In the genomic region with DNA sequence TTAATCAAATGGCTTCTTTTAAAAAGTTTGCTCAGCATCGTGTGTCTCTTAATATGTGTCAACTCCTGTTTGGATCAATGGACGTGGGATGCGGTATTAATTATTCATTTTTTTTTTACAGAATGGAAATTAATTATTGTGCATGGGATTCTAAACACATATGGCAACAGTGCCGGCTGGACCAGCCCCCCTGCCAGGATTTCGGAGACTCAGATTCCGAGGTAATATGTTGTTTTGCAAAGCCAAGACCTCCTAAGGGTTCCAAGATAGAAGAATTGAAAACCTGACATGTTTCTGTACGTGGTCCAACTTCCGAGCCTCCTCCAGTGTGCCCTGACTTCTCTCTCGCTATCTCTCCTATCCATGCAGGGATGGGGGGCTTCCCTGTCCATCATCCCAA, we compare ENCODE assay signal across 18 mouse cellular contexts.
DNase-seq lines count a peak whose midpoint lies in the region; ATAC-seq and TF ChIP-seq lines count a peak whose summit lies in the region.
"Had no signal": no experiment of that assay in that cellular context is flagged by ENCODE, and none has a peak within 500 bp of the region (broad histone marks: within the 10 kb centered on the region; RNA-seq: fewer than 3 reads in every experiment).

No protein-coding gene starts in this region.

- H3K4me1 ChIP-seq in cerebellum, adult 2 months (ENCODE audit: control insufficient read depth, insufficient read depth, low read length): peaks cover 3% of the 10 kb centered on the region; the same call in 1 of the 2 replicates
- H3K4me1 ChIP-seq in forebrain, postnatal 0 days (ENCODE audit: insufficient read depth): no peaks in the 10 kb centered on the region
- peaks cover 53% of the 10 kb centered on the region for H3K4me1 ChIP-seq in forebrain, embryonic 10.5 days
- peaks cover 27% of the 10 kb centered on the region for H3K4me1 ChIP-seq in midbrain, embryonic 13.5 days (replicated peaks)
- peaks cover 8% of the 10 kb centered on the region; the same call in 1 of the 2 replicates for H3K4me1 ChIP-seq in midbrain, embryonic 11.5 days (ENCODE audit: control insufficient read depth, insufficient read depth, low read length)
- H3K4me1 ChIP-seq in midbrain, postnatal 0 days (ENCODE audit: insufficient read depth, low read length): no peaks in the 10 kb centered on the region

- H3K4me2 ChIP-seq in forebrain, postnatal 0 days (ENCODE audit: low read depth): peak overlapping the region; percentile 21; the same call in 1 of the 2 replicates
- H3K4me2 ChIP-seq in midbrain, embryonic 13.5 days (replicated peaks): no peak overlapping the region
- no peak overlapping the region for H3K4me2 ChIP-seq in midbrain, embryonic 11.5 days
- no peak overlapping the region for H3K4me2 ChIP-seq in midbrain, postnatal 0 days (ENCODE audit: low read depth, low read length, poor library complexity, severe bottlenecking)
- H3K4me2 ChIP-seq: embryonic facial prominence, embryonic 12.5 days; heart, embryonic 13.5 days; hindbrain, embryonic 13.5 days had no signal

- no peak overlapping the region for H3K27ac ChIP-seq in cerebellum, adult 2 months (ENCODE audit: insufficient read depth, low read length)
- H3K27ac ChIP-seq in forebrain, postnatal 0 days (ENCODE audit: low read depth, low read length): no peak overlapping the region
- H3K27ac ChIP-seq in forebrain, embryonic 10.5 days: no peak overlapping the region
- H3K27ac ChIP-seq in midbrain, embryonic 13.5 days: no peak overlapping the region
- no peak overlapping the region for H3K27ac ChIP-seq in midbrain, embryonic 11.5 days (ENCODE audit: low read depth, low read length)
- no peak overlapping the region for H3K27ac ChIP-seq in midbrain, postnatal 0 days (ENCODE audit: low read depth, low read length)
- H3K27ac ChIP-seq: heart, embryonic 13.5 days; hindbrain, embryonic 13.5 days had no signal

- no peak for TF ChIP-seq CTCF in cerebellum, adult 2 months (IDR thresholded peaks at IDR 0.05; ENCODE audit: borderline replicate concordance, insufficient read depth, low read depth, low read length)
- no peak for TF ChIP-seq CTCF in forebrain, postnatal 0 days (IDR thresholded peaks at IDR 0.05; ENCODE audit: low read depth)
- TF ChIP-seq CTCF in midbrain, postnatal 0 days (IDR thresholded peaks at IDR 0.05): no peak

- no peaks in the 10 kb centered on the region for H3K36me3 ChIP-seq in forebrain, postnatal 0 days (ENCODE audit: insufficient read depth)
- no peaks in the 10 kb centered on the region for H3K36me3 ChIP-seq in forebrain, embryonic 10.5 days (replicated peaks)
- H3K36me3 ChIP-seq in midbrain, embryonic 13.5 days: no peaks in the 10 kb centered on the region
- no peaks in the 10 kb centered on the region for H3K36me3 ChIP-seq in midbrain, embryonic 11.5 days (ENCODE audit: control insufficient read depth, insufficient read depth, low read length)
- H3K36me3 ChIP-seq in midbrain, postnatal 0 days (ENCODE audit: insufficient read depth, low read length): no peaks in the 10 kb centered on the region
- H3K36me3 ChIP-seq: embryonic facial prominence, embryonic 12.5 days; heart, embryonic 13.5 days; hindbrain, embryonic 13.5 days had no signal

- no peak for ATAC-seq in forebrain, postnatal 0 days
- 0 out of 2 replicates have a peak, but pooled peaks have one; percentile 30 for ATAC-seq in midbrain, embryonic 13.5 days
- no peak for ATAC-seq in midbrain, embryonic 11.5 days (ENCODE audit: low FRiP score)
- no peak for ATAC-seq in midbrain, postnatal 0 days (ENCODE audit: low FRiP score)
- ATAC-seq: intestine, embryonic 16.5 days had no signal

- TF ChIP-seq POLR2A in cerebellum, adult 2 months (IDR thresholded peaks at IDR 0.05; ENCODE audit: borderline replicate concordance, insufficient read depth, low read length): no peak

- H3K9ac ChIP-seq in forebrain, postnatal 0 days: no peak overlapping the region
- H3K9ac ChIP-seq in midbrain, embryonic 13.5 days (replicated peaks): no peak overlapping the region
- H3K9ac ChIP-seq in midbrain, embryonic 11.5 days (ENCODE audit: low read length): no peak overlapping the region
- H3K9ac ChIP-seq in midbrain, postnatal 0 days (replicated peaks; ENCODE audit: low read length, poor library complexity, severe bottlenecking): no peak overlapping the region
- H3K9ac ChIP-seq: embryonic facial prominence, embryonic 12.5 days; heart, embryonic 13.5 days; hindbrain, embryonic 13.5 days had no signal

- H3K4me3 ChIP-seq in cerebellum, adult 2 months (replicated peaks; ENCODE audit: insufficient read depth, low read depth, low read length): no peak overlapping the region
- no peak overlapping the region for H3K4me3 ChIP-seq in forebrain, postnatal 0 days (ENCODE audit: low read depth, low read length)
- H3K4me3 ChIP-seq in forebrain, embryonic 10.5 days: no peak overlapping the region
- no peak overlapping the region for H3K4me3 ChIP-seq in midbrain, embryonic 13.5 days (replicated peaks)
- no peak overlapping the region for H3K4me3 ChIP-seq in midbrain, embryonic 11.5 days (ENCODE audit: low read depth, low read length)
- no peak overlapping the region for H3K4me3 ChIP-seq in midbrain, postnatal 0 days (ENCODE audit: low read depth, low read length)
- H3K4me3 ChIP-seq: embryonic facial prominence, embryonic 12.5 days; heart, embryonic 13.5 days; hindbrain, embryonic 13.5 days had no signal

- peaks cover 1% of the 10 kb centered on the region; the same call in 1 of the 2 replicates for H3K27me3 ChIP-seq in cerebellum, adult 2 months (ENCODE audit: control insufficient read depth, insufficient read depth, low read length)
- H3K27me3 ChIP-seq in forebrain, postnatal 0 days (ENCODE audit: insufficient read depth, low read length): no peaks in the 10 kb centered on the region
- peaks cover 14% of the 10 kb centered on the region; the same call in 1 of the 2 replicates for H3K27me3 ChIP-seq in forebrain, embryonic 10.5 days (ENCODE audit: poor library complexity, severe bottlenecking)
- no peaks in the 10 kb centered on the region for H3K27me3 ChIP-seq in midbrain, embryonic 13.5 days
- no peaks in the 10 kb centered on the region for H3K27me3 ChIP-seq in midbrain, embryonic 11.5 days (ENCODE audit: control insufficient read depth, insufficient read depth, low read length)
- H3K27me3 ChIP-seq in midbrain, postnatal 0 days (ENCODE audit: insufficient read depth, low read length): no peaks in the 10 kb centered on the region
- H3K27me3 ChIP-seq: embryonic facial prominence, embryonic 12.5 days; heart, embryonic 13.5 days had no signal

- 7% methylated on average over 9 of the region's 9 CpGs for WGBS in cerebellum, adult 2 months
- WGBS in forebrain, postnatal 0 days: 13% methylated on average over 9 of the region's 9 CpGs
- WGBS in forebrain, embryonic 10.5 days: 76% methylated on average over 9 of the region's 9 CpGs
- 33% methylated on average over 9 of the region's 9 CpGs for WGBS in midbrain, embryonic 13.5 days
- WGBS in midbrain, embryonic 11.5 days: 62% methylated on average over 9 of the region's 9 CpGs
- 22% methylated on average over 9 of the region's 9 CpGs for WGBS in midbrain, postnatal 0 days

- DNase-seq in cerebellum, postnatal 14 days: peak; percentile 30
- no peak for DNase-seq in cerebellum, adult 2 months
- no peak for DNase-seq in forebrain, postnatal 0 days
- no peak for DNase-seq in forebrain, embryonic 10.5 days (ENCODE audit: extremely low spot score, low spot score)
- DNase-seq in midbrain, embryonic 11.5 days (ENCODE audit: low spot score, missing footprints): no peak
- peak; percentile 49 for DNase-seq in midbrain, postnatal 0 days (ENCODE audit: low spot score)
- no peak for DNase-seq in heart, postnatal 25 days (ENCODE audit: low spot score)
- DNase-seq: adrenal gland, postnatal 10 days; cerebellum, adult 18-20 months; cerebellum, postnatal 25 days; gastrocnemius, postnatal 36 days; heart, adult 11 months; heart, postnatal 4 days had no signal

- no peaks in the 10 kb centered on the region for H3K9me3 ChIP-seq in forebrain, postnatal 0 days (ENCODE audit: low read length)
- no peaks in the 10 kb centered on the region for H3K9me3 ChIP-seq in forebrain, embryonic 10.5 days
- no peaks in the 10 kb centered on the region for H3K9me3 ChIP-seq in midbrain, embryonic 13.5 days
- H3K9me3 ChIP-seq in midbrain, embryonic 11.5 days (ENCODE audit: control insufficient read depth, low read length): no peaks in the 10 kb centered on the region
- no peaks in the 10 kb centered on the region for H3K9me3 ChIP-seq in midbrain, postnatal 0 days (ENCODE audit: low read length)
- H3K9me3 ChIP-seq: embryonic facial prominence, embryonic 12.5 days; heart, embryonic 13.5 days; hindbrain, embryonic 13.5 days had no signal

- intact Hi-C loops in heart, postnatal 25 days (cut with DNase I): no loop called here

Comparison
In these comparisons a context has a peak if more than half of its experiments do, and no peak if none do; other contexts are left out.
1. DNase-seq: peak in cerebellum, postnatal 14 days (2 of 2) and midbrain, postnatal 0 days (single experiment); none in cerebellum, adult 2 months (0 of 2), forebrain, postnatal 0 days (single experiment), forebrain, embryonic 10.5 days (single experiment), midbrain, embryonic 11.5 days (single experiment) and heart, postnatal 25 days (single experiment).